Mouse (Mus musculus): ENCODE data around the gene Vmn1r54. TPM values are rescaled to one million over a fixed set of nuclear protein-coding genes. Genes with fewer than 3 reads are reported as not detected.

Vmn1r54 gene
- total RNA-seq, 1 experiment: not detected

DNA sequence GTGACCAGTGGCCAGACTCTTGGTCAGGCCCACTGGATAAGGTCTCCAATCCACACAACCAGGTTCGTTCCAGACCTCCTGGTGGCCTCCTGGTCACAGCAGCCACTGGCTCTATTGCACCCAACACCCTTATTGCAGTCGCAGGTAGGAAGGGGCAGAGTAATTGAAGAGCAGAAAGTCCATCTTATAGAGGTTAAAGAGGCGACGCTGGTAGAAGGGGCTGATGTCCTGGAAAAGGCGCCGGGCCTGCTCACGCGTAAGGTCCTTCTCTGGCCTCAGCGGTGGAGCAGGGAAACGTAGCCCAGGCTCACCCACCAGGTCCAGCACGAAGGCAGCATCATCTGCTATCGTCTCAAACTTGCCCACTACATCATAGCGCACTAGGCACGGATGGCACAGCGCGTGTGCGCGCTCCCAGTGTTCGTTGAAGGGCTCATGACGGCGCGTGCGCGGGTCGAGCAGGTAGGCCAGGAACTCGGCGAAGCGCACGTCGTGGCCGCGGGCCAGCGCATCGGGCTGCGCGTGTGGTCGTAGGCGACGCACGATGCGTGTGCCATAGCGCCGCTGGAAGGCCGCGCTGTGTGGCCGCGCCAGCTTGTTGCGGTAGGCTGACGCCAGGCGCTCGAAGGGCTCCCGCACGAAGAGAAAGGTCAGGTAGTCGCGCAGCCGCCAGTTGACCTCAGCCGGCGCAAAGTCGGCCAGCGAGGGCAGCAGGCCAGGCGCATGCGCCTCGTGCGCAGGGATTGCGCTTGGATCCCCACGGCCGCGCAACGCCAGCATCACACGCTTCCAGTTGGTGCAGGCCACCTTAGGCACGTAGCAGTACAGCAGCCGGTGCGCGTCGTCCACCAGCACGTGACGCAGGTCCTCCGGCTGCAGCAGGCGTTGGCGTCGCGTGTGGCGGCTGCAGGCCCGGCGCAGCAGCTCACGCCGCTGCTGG, 63.0 kb downstream of the Vmn1r54 start:
- H3K27ac ChIP-seq (ENCODE audit: insufficient read depth, low read depth, low read length, poor library complexity, severe bottlenecking): no peak overlapping the region
- no peak overlapping the region for H3K9ac ChIP-seq (ENCODE audit: insufficient read depth, low read depth, low read length, poor library complexity, severe bottlenecking)
- H3K4me1 ChIP-seq (ENCODE audit: control insufficient read depth in 2 of 2, insufficient read depth in 2 of 2, low read length in 2 of 2, poor library complexity in 1 of 2): no peaks in the 10 kb centered on the region
- DNase-seq (ENCODE audit: low read depth, low spot score): no peak
- peaks cover 9% of the 10 kb centered on the region for H3K9me3 ChIP-seq (ENCODE audit: control insufficient read depth, insufficient read depth, low read depth, low read length)
- TF ChIP-seq MAFK (IDR thresholded peaks at IDR 0.05; ENCODE audit: insufficient read depth, low read depth, low read length) (no peak), CHD2 (IDR thresholded peaks at IDR 0.05; ENCODE audit: low read depth, low read length) (no peak), ZC3H11A (IDR thresholded peaks at IDR 0.05; ENCODE audit: borderline replicate concordance, low read depth, low read length) (no peak), ZNF384 (IDR thresholded peaks at IDR 0.05; ENCODE audit: low read depth, low read length) (no peak), HCFC1 (IDR thresholded peaks at IDR 0.05; ENCODE audit: borderline replicate concordance, insufficient read depth, low read length) (no peak)
- no peaks in the 10 kb centered on the region for H3K36me3 ChIP-seq (ENCODE audit: control insufficient read depth, insufficient read depth, low read length, poor library complexity, severe bottlenecking)
- peak overlapping the region; percentile 26 to 45; a peak in 2 of 4 replicates for H3K4me3 ChIP-seq (ENCODE audit: insufficient read depth in 1 of 2, low read depth in 1 of 2, low read length in 2 of 2, poor library complexity in 1 of 2, severe bottlenecking in 1 of 2)
- in situ Hi-C loops (cut with MboI; ENCODE audit: low sequenced_read_pairs in 2 of 2, unreplicated experiment in 2 of 2): no loop called here

DNA sequence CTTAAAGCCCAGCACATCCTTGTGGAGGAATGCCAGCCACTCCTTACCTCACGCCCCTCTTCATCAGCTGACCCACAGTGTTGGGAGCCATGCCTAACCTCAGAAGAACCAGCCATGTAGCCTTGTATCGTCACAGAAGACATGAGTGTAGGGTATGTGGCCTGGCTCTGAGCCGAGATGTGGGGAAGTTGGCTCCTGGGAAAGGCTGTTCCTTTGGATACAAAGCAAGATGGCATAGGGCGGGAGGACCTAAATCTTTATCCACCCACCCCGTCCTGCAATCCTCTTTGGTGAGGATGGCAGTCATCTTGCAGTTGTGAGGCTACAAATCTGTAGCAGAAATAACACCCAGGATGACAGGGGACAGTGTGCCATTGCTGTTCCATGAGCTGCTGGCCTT, 69.9 kb downstream of the Vmn1r54 start:
- in situ Hi-C loops (cut with MboI; ENCODE audit: low sequenced_read_pairs in 2 of 2, unreplicated experiment in 2 of 2): no loop called here
- Histone ChIP-seq H3K4me3 (ENCODE audit: insufficient read depth in 1 of 2, low read depth in 1 of 2, low read length in 2 of 2, poor library complexity in 1 of 2, severe bottlenecking in 1 of 2) (no peak overlapping the region), H3K36me3 (ENCODE audit: control insufficient read depth, insufficient read depth, low read length, poor library complexity, severe bottlenecking) (no peaks in the 10 kb centered on the region), H3K27ac (ENCODE audit: insufficient read depth, low read depth, low read length, poor library complexity, severe bottlenecking) (no peak overlapping the region), H3K9me3 (ENCODE audit: control insufficient read depth, insufficient read depth, low read depth, low read length) (peaks cover 10% of the 10 kb centered on the region), H3K4me1 (ENCODE audit: control insufficient read depth in 2 of 2, insufficient read depth in 2 of 2, low read length in 2 of 2, poor library complexity in 1 of 2) (no peaks in the 10 kb centered on the region), H3K9ac (ENCODE audit: insufficient read depth, low read depth, low read length, poor library complexity, severe bottlenecking) (no peak overlapping the region)
- no peak for DNase-seq (ENCODE audit: low read depth, low spot score)
- TF ChIP-seq ZC3H11A (IDR thresholded peaks at IDR 0.05; ENCODE audit: borderline replicate concordance, low read depth, low read length) (no peak), HCFC1 (IDR thresholded peaks at IDR 0.05; ENCODE audit: borderline replicate concordance, insufficient read depth, low read length) (no peak), CHD2 (IDR thresholded peaks at IDR 0.05; ENCODE audit: low read depth, low read length) (no peak), ZNF384 (IDR thresholded peaks at IDR 0.05; ENCODE audit: low read depth, low read length) (no peak), MAFK (IDR thresholded peaks at IDR 0.05; ENCODE audit: insufficient read depth, low read depth, low read length) (no peak)

GRCm38 (mm10) chr6:90317510-90318258, 71.6 kb downstream of the Vmn1r54 start:
- no peak for DNase-seq (ENCODE audit: low read depth, low spot score)
- Histone ChIP-seq H3K9ac (ENCODE audit: insufficient read depth, low read depth, low read length, poor library complexity, severe bottlenecking) (no peak overlapping the region), H3K27ac (ENCODE audit: insufficient read depth, low read depth, low read length, poor library complexity, severe bottlenecking) (no peak overlapping the region), H3K9me3 (ENCODE audit: control insufficient read depth, insufficient read depth, low read depth, low read length) (peaks cover 2% of the 10 kb centered on the region; the same call in 1 of the 2 replicates), H3K4me1 (ENCODE audit: control insufficient read depth in 2 of 2, insufficient read depth in 2 of 2, low read length in 2 of 2, poor library complexity in 1 of 2) (no peaks in the 10 kb centered on the region), H3K4me3 (ENCODE audit: insufficient read depth in 1 of 2, low read depth in 1 of 2, low read length in 2 of 2, poor library complexity in 1 of 2, severe bottlenecking in 1 of 2) (no peak overlapping the region), H3K36me3 (ENCODE audit: control insufficient read depth, insufficient read depth, low read length, poor library complexity, severe bottlenecking) (no peaks in the 10 kb centered on the region)
- in situ Hi-C loops (cut with MboI; ENCODE audit: low sequenced_read_pairs in 2 of 2, unreplicated experiment in 2 of 2): no loop called here
- TF ChIP-seq MAFK (IDR thresholded peaks at IDR 0.05; ENCODE audit: insufficient read depth, low read depth, low read length): no peak
- no peak for TF ChIP-seq ZNF384 (IDR thresholded peaks at IDR 0.05; ENCODE audit: low read depth, low read length)
- TF ChIP-seq CHD2 (IDR thresholded peaks at IDR 0.05; ENCODE audit: low read depth, low read length): no peak
- no peak for TF ChIP-seq HCFC1 (IDR thresholded peaks at IDR 0.05; ENCODE audit: borderline replicate concordance, insufficient read depth, low read length)
- TF ChIP-seq ZC3H11A (IDR thresholded peaks at IDR 0.05; ENCODE audit: borderline replicate concordance, low read depth, low read length): no peak

DNA sequence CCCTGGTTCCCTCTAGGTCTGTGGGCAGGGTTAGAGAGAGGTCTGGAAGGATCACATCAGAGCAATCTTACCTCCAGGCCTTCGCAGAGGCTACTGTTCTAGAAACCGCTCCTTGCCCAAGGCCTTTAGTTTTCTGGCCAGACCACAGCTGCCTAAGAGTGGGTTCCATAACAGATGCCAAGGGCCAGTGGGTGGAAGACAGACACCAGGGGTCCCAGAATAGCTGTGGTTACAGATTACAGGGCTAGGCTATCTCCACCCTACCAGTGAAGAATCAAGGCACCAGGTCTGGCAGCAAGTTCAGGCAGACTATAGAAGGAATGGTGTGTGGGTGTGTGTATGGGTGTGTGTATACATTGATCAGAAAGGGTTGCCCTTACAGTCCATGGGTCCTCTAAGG, 72.9 kb downstream of the Vmn1r54 start:
- H3K4me3 ChIP-seq (ENCODE audit: insufficient read depth in 1 of 2, low read depth in 1 of 2, low read length in 2 of 2, poor library complexity in 1 of 2, severe bottlenecking in 1 of 2): no peak overlapping the region
- no peak overlapping the region for H3K27ac ChIP-seq (ENCODE audit: insufficient read depth, low read depth, low read length, poor library complexity, severe bottlenecking)
- H3K9me3 ChIP-seq (ENCODE audit: control insufficient read depth, insufficient read depth, low read depth, low read length): peaks cover 2% of the 10 kb centered on the region; the same call in 1 of the 2 replicates
- DNase-seq (ENCODE audit: low read depth, low spot score): no peak
- no peaks in the 10 kb centered on the region for H3K4me1 ChIP-seq (ENCODE audit: control insufficient read depth in 2 of 2, insufficient read depth in 2 of 2, low read length in 2 of 2, poor library complexity in 1 of 2)
- in situ Hi-C loops (cut with MboI; ENCODE audit: low sequenced_read_pairs in 2 of 2, unreplicated experiment in 2 of 2): no loop called here
- H3K9ac ChIP-seq (ENCODE audit: insufficient read depth, low read depth, low read length, poor library complexity, severe bottlenecking): no peak overlapping the region
- H3K36me3 ChIP-seq (ENCODE audit: control insufficient read depth, insufficient read depth, low read length, poor library complexity, severe bottlenecking): no peaks in the 10 kb centered on the region
- TF ChIP-seq CHD2 (IDR thresholded peaks at IDR 0.05; ENCODE audit: low read depth, low read length): no peak
- no peak for TF ChIP-seq HCFC1 (IDR thresholded peaks at IDR 0.05; ENCODE audit: borderline replicate concordance, insufficient read depth, low read length)
- TF ChIP-seq ZC3H11A (IDR thresholded peaks at IDR 0.05; ENCODE audit: borderline replicate concordance, low read depth, low read length): no peak
- no peak for TF ChIP-seq ZNF384 (IDR thresholded peaks at IDR 0.05; ENCODE audit: low read depth, low read length)
- TF ChIP-seq MAFK (IDR thresholded peaks at IDR 0.05; ENCODE audit: insufficient read depth, low read depth, low read length): no peak
